Mouse (Mus musculus): ENCODE data around the gene Slc9a3r1. TPM values are rescaled to one million over a fixed set of nuclear protein-coding genes. Genes with fewer than 3 reads are reported as not detected.

The Slc9a3r1 gene
- 29.5 and 39.0 TPM in 2 replicates for polyA plus RNA-seq (2012; ENCODE audit: low replicate concordance)

DNA sequence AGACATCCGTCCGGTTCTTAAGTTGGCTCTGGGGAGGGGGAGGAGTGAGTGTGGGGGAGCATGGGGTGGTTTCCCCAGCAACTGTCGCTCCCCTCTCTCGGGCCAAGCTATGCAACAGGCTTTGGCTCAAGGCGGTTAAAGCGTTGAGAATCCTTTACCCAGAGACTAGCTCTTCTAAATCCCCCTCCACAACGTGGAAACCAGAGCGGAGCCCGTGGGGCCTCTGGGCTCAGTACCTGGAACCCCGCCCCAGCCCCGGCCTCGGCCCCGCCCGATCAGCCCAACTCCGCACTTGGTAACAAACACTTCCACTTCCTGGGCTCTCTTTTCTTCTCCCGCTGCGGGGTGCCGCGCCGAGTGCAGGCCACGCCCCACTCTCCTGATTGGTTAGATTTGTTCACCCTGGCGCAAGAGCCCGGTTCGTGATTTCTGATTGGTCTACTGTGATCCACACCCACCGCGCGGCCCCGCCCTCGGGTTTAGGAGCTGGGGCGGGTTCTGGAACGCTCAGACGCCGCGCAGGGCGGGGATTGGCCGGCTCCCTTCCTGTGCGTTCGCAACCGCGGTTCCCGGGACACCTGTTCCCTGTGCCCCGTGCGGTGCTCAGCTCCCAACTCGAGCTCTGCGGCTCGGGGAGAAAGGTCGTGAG is at the start of gene Slc9a3r1:
TSS of gene Slc9a3r1 (plus strand) at position 510 of the 649 bp plus-strand sequence.

DNA sequence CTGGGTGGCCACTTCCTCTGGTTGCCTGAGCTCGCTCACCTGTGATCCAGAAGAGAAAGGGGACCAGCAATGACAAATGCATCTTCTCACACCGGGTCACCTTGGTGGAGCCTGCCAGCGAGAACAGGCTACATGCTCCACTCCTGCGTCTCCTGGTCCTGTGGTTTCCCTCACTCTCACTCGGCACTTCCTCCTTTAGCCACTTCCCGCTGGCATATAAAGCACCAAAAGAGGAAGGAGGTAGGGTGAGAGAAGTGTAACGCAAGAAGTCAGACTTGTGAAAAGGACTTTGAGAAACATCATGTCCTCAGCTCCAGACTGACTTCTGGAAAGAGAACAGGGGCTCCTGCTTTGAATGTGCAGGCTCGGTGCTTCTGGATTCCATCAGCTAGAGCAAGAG is 29.3 kb upstream of the Slc9a3r1 start, which contains the start of gene Cd300lf:
TSS of gene Cd300lf (minus strand) at position 193 of the 400 bp plus-strand sequence.

DNA sequence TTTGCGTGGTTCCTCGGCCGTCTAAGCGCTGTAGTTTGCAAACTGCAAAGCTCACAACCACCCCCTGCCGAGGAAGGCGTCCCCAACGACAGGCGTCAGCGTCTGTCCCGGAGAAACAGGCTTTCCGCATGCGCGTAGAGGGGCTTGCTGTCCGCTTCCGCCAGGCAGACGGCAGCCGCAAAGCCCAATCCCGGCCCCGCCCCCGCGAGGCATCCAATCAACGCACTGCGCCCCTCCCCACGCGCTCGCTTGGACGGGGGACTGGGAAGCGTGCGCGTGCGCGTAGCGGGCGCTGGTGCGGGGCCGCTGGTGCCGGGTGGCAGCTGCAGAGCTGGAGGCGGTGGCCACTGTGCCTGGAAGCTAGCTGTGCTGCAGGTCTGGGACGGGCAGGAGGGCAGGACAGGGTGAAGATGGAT is 24.1 kb downstream of the Slc9a3r1 start, which contains the start of gene Tmem104:
TSS of gene Tmem104 (plus strand) at position 264 of the 416 bp plus-strand sequence.

DNA sequence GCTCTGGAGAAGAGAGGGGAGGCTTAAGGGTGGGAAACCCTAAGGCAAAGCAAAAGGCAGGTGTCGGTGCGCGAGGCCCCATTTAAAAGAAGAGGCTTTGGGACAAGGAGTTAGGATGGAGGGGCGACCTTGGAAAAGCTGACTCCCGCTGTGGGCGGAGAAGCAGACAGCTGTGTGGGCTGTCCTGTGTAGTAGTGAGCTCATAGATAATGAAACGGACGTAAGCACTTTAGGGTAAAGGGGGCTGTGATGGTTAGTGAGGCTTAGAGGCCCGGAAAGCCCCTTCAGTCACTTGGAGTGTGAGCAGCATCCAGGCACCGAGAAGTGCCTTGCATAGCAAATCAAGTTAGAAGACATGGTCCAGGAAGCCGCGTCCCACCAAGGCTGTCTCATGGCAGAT is 24.6 kb downstream of the Slc9a3r1 start, which contains the start of gene Nat9:
TSS of gene Nat9 (minus strand) at position 167 of the 400 bp plus-strand sequence.

Other genes starting within 250 kb of the Slc9a3r1 start
- 0.19 and 0.37 TPM in 2 replicates for gene Cd300lb, start 229.0 kb upstream of the Slc9a3r1 start, polyA plus RNA-seq (2012; ENCODE audit: low replicate concordance)
- not detected in 2 replicates for gene Cd300c, start 194.2 kb upstream of the Slc9a3r1 start, polyA plus RNA-seq (2012; ENCODE audit: low replicate concordance)
- gene Cd300ld, start 173.4 kb upstream of the Slc9a3r1 start, polyA plus RNA-seq (2012; ENCODE audit: low replicate concordance) = 0.15 and 0.30 TPM in 2 replicates
- gene Cd300c2, start 161.5 kb upstream of the Slc9a3r1 start, polyA plus RNA-seq (2012; ENCODE audit: low replicate concordance) = 0.19 and 0.42 TPM in 2 replicates
- not detected in 2 replicates for gene Cd300ld2, start 147.1 kb upstream of the Slc9a3r1 start, polyA plus RNA-seq (2012; ENCODE audit: low replicate concordance)
- not detected in 2 replicates for gene Cd300ld4, start 136.3 kb upstream of the Slc9a3r1 start, polyA plus RNA-seq (2012; ENCODE audit: low replicate concordance)
- gene Cd300ld5, start 125.6 kb upstream of the Slc9a3r1 start, polyA plus RNA-seq (2012; ENCODE audit: low replicate concordance) = 0.62 TPM in 1 of 2 replicates, not detected in the other
- 0.22 and 0.62 TPM in 2 replicates for gene Cd300ld3, start 114.9 kb upstream of the Slc9a3r1 start, polyA plus RNA-seq (2012; ENCODE audit: low replicate concordance)
- gene Cd300e, start 101.2 kb upstream of the Slc9a3r1 start, polyA plus RNA-seq (2012; ENCODE audit: low replicate concordance) = 0.08 TPM in 2 replicates
- gene Rab37, start 71.9 kb upstream of the Slc9a3r1 start, polyA plus RNA-seq (2012; ENCODE audit: low replicate concordance) = 1.5 TPM in 2 replicates
- 0.87 and 2.4 TPM in 2 replicates for gene Cd300lf, start 29.3 kb upstream of the Slc9a3r1 start, polyA plus RNA-seq (2012; ENCODE audit: low replicate concordance)
- gene Tmem104, start 24.1 kb downstream of the Slc9a3r1 start, polyA plus RNA-seq (2012; ENCODE audit: low replicate concordance) = 9.5 and 18.3 TPM in 2 replicates
- gene Nat9, start 24.5 kb downstream of the Slc9a3r1 start, polyA plus RNA-seq (2012; ENCODE audit: low replicate concordance) = 11.2 and 17.7 TPM in 2 replicates
- gene Grin2c, start 103.9 kb downstream of the Slc9a3r1 start, polyA plus RNA-seq (2012; ENCODE audit: low replicate concordance) = 2.6 and 3.5 TPM in 2 replicates
- 28.9 and 35.2 TPM in 2 replicates for gene Fdxr, start 113.7 kb downstream of the Slc9a3r1 start, polyA plus RNA-seq (2012; ENCODE audit: low replicate concordance)
- 0.05 and 0.08 TPM in 2 replicates for gene Fads6, start 134.3 kb downstream of the Slc9a3r1 start, polyA plus RNA-seq (2012; ENCODE audit: low replicate concordance)
- not detected in 2 replicates for gene Otop2, start 143.8 kb downstream of the Slc9a3r1 start, polyA plus RNA-seq (2012; ENCODE audit: low replicate concordance)
- 0.28 and 0.50 TPM in 2 replicates for gene Ush1g, start 158.7 kb downstream of the Slc9a3r1 start, polyA plus RNA-seq (2012; ENCODE audit: low replicate concordance)
- not detected in 2 replicates for gene Otop3, start 171.4 kb downstream of the Slc9a3r1 start, polyA plus RNA-seq (2012; ENCODE audit: low replicate concordance)
- 1.3 and 1.7 TPM in 2 replicates for gene Hid1, start 204.4 kb downstream of the Slc9a3r1 start, polyA plus RNA-seq (2012; ENCODE audit: low replicate concordance)
- gene Cdr2l, start 218.6 kb downstream of the Slc9a3r1 start, polyA plus RNA-seq (2012; ENCODE audit: low replicate concordance) = 0.75 and 0.91 TPM in 2 replicates
- 57.4 and 57.8 TPM in 2 replicates for gene Mrpl58, start 240.4 kb downstream of the Slc9a3r1 start, polyA plus RNA-seq (2012; ENCODE audit: low replicate concordance)